Mouse (Mus musculus) kidney, postnatal 0 days (tissue): Measurements from ENCODE around the gene Ifitm6. TPM values are rescaled to one million over a fixed set of nuclear protein-coding genes. Genes with fewer than 3 reads are reported as not detected.
"Not testable (repeated sequence)": the region's sequence is repeated elsewhere in the genome, so short reads cannot be mapped to it uniquely, and the experiment has no call there.

Experiments
- ATAC-seq: fragments of 200-750 bp; cut with Nextera tagmentation; replicated peaks from 2 replicates; pipeline ENCODE4 v1.8.0; 2017; ENCODE audit warnings: low read depth, moderate number of reproducible peaks, moderate TSS enrichment, moderate library complexity; ENCODE audit not compliant: low FRiP score
- DNase-seq: peaks from one replicate; pipeline ENCODE4 v3.0.0-alpha.2; 2016; ENCODE audit warnings: low spot score
- H3K27ac ChIP-seq: fragments of 300-500 bp; sonication (generic); 2 replicates; pipeline ENCODE4 v1.5.1; 2014; ENCODE audit warnings: mild to moderate bottlenecking
- H3K27me3 ChIP-seq: fragments of 300-500 bp; sonication (generic); 2 replicates; pipeline ENCODE4 v1.6.1; 2014; ENCODE audit warnings: low read length, mixed read lengths; ENCODE audit not compliant: insufficient read depth
- H3K36me3 ChIP-seq: fragments of 300-500 bp; sonication (generic); 2 replicates; pipeline ENCODE4 v1.6.1; 2014; ENCODE audit warnings: low read length, mixed read lengths; ENCODE audit not compliant: insufficient read depth
- H3K4me1 ChIP-seq: fragments of 300-500 bp; sonication (generic); replicated peaks from 2 replicates; pipeline ENCODE4 v1.6.1; 2014; ENCODE audit warnings: antibody characterized with exemption, low read length, mixed read lengths; ENCODE audit not compliant: insufficient read depth
- H3K4me2 ChIP-seq: fragments of 300-500 bp; sonication (generic); 2 replicates; pipeline ENCODE4 v1.6.1; 2014; ENCODE audit warnings: mild to moderate bottlenecking, low read length, moderate library complexity, mixed read lengths
- H3K4me3 ChIP-seq: fragments of 300-500 bp; sonication (generic); replicated peaks from 2 replicates; pipeline ENCODE4 v1.5.1; 2014; ENCODE audit warnings: low read depth, low read length
- H3K9ac ChIP-seq: fragments of 300-500 bp; sonication (generic); 2 replicates; pipeline ENCODE4 v1.6.1; 2014; ENCODE audit warnings: low read depth, low read length
- H3K9me3 ChIP-seq: fragments of 300-500 bp; sonication (generic); replicated peaks from 2 replicates; pipeline ENCODE4 v1.6.1; 2016; ENCODE audit warnings: low read length, inconsistent platforms, mixed read lengths
- CTCF ChIP-seq: IDR thresholded peaks from 2 replicates; pipeline ENCODE4 v1.5.1; 2016; ENCODE audit warnings: antibody characterized with exemption, low read depth, mild to moderate bottlenecking, moderate library complexity
- WGBS: fragments of 180-500 bp; shearing (Covaris S2); extraction: QIAGEN DNeasy Blood & Tissue Kit; methylation state at CpG from one replicate; pipeline ENCODE4 v1.1.7; 2014; 5-methylcytosine and 5-hydroxymethylcytosine counted together
- polyA plus RNA-seq: library from polyadenylated mRNA; unstranded; fragments of >200 nt; fragmentation: Nextera tagmentation; extraction: Ambion mirVana; gene quantifications from 2 replicates; pipeline ENCODE4 v1.2.1, GENCODE M21; 2015

The Ifitm6 gene
- polyA plus RNA-seq, result 1.1 and 1.5 TPM in 2 replicates

GRCm38 (mm10) chr7:141017824-141018223, at the start of gene Ifitm6:
TSS of gene Ifitm6 (minus strand) at chr7:141017924.
- not testable (repeated sequence) for H3K9me3 ChIP-seq, H3K9ac ChIP-seq, H3K4me2 ChIP-seq, DNase-seq, H3K4me1 ChIP-seq, H3K36me3 ChIP-seq, H3K4me3 ChIP-seq, H3K27me3 ChIP-seq, H3K27ac ChIP-seq, ATAC-seq
- 65% methylated on average over 1 of the region's 1 CpGs for WGBS

GRCm38 (mm10) chr7:141064576-141064975, 46.9 kb upstream of the Ifitm6 start:
- peaks cover 11% of the 10 kb centered on the region for H3K4me1 ChIP-seq
- ATAC-seq (no peak), DNase-seq (no peak)
- WGBS, result 83% methylated on average over 7 of the region's 7 CpGs
- no peaks in the 10 kb centered on the region; the same call in 1 of the 2 replicates for H3K27me3 ChIP-seq
- H3K9ac ChIP-seq, result no peak overlapping the region
- no peak overlapping the region for H3K4me2 ChIP-seq
- no peaks in the 10 kb centered on the region for H3K36me3 ChIP-seq
- H3K9me3 ChIP-seq, result no peaks in the 10 kb centered on the region
- no peak overlapping the region for H3K27ac ChIP-seq
- TF ChIP-seq CTCF, result no peak
- no peak overlapping the region for H3K4me3 ChIP-seq

GRCm38 (mm10) chr7:141064175-141064574, 46.5 kb upstream of the Ifitm6 start:
- peaks cover 11% of the 10 kb centered on the region for H3K4me1 ChIP-seq
- no peak for TF ChIP-seq CTCF
- DNase-seq, result no peak
- H3K27ac ChIP-seq, result no peak overlapping the region
- no peak overlapping the region for H3K9ac ChIP-seq
- no peak; the same call in 1 of the 2 replicates for ATAC-seq
- H3K27me3 ChIP-seq, result no peaks in the 10 kb centered on the region; the same call in 1 of the 2 replicates
- no peaks in the 10 kb centered on the region for H3K9me3 ChIP-seq
- H3K4me2 ChIP-seq, result no peak overlapping the region
- no peak overlapping the region for H3K4me3 ChIP-seq
- WGBS, result 71% methylated on average over 7 of the region's 7 CpGs
- H3K36me3 ChIP-seq, result no peaks in the 10 kb centered on the region

GRCm38 (mm10) chr7:141063353-141063752, 45.6 kb upstream of the Ifitm6 start:
- 81% methylated on average over 3 of the region's 3 CpGs for WGBS
- Histone ChIP-seq H3K4me3 (no peak overlapping the region), H3K36me3 (no peaks in the 10 kb centered on the region), H3K4me1 (peaks cover 11% of the 10 kb centered on the region), H3K27ac (no peak overlapping the region), H3K4me2 (no peak overlapping the region), H3K27me3 (no peaks in the 10 kb centered on the region; the same call in 1 of the 2 replicates), H3K9ac (no peak overlapping the region), H3K9me3 (no peaks in the 10 kb centered on the region)
- no peak for DNase-seq
- no peak for ATAC-seq
- TF ChIP-seq CTCF, result no peak

GRCm38 (mm10) chr7:141062525-141062924, 44.8 kb upstream of the Ifitm6 start:
- no peak for ATAC-seq
- Histone ChIP-seq H3K4me2 (no peak overlapping the region), H3K9ac (no peak overlapping the region), H3K4me3 (no peak overlapping the region), H3K4me1 (peaks cover 11% of the 10 kb centered on the region), H3K9me3 (no peaks in the 10 kb centered on the region), H3K36me3 (no peaks in the 10 kb centered on the region), H3K27ac (no peak overlapping the region), H3K27me3 (no peaks in the 10 kb centered on the region; the same call in 1 of the 2 replicates)
- 89% methylated on average over 7 of the region's 7 CpGs for WGBS
- no peak for TF ChIP-seq CTCF
- no peak for DNase-seq

GRCm38 (mm10) chr7:141061269-141061692, 43.6 kb upstream of the Ifitm6 start:
- Histone ChIP-seq H3K27ac (no peak overlapping the region), H3K27me3 (no peaks in the 10 kb centered on the region; the same call in 1 of the 2 replicates), H3K4me1 (peaks cover 11% of the 10 kb centered on the region), H3K36me3 (no peaks in the 10 kb centered on the region), H3K4me2 (peak overlapping the region; percentile 98), H3K9ac (peak overlapping the region; percentile 67), H3K4me3 (peak overlapping the region; percentile 58), H3K9me3 (no peaks in the 10 kb centered on the region)
- 1% methylated on average over 37 of the region's 37 CpGs for WGBS
- DNase-seq (no peak), ATAC-seq (peak; percentile 46)
- TF ChIP-seq CTCF, result no peak
